Mouse (Mus musculus): ENCODE measurements at regions not wholly inside any gene's neighbourhood (a gene's known extent, or its start where the extent isn't known, plus 50 kb on each side); places are given as distances from the start of the nearest gene placed in this dataset.

- no peak overlapping the region for H3K4me3 ChIP-seq
- H3K4me2 ChIP-seq (ENCODE audit: low read depth) = no peak overlapping the region
- no peaks in the 10 kb centered on the region for H3K36me3 ChIP-seq (ENCODE audit: control insufficient read depth, insufficient read depth)
- TF ChIP-seq MYOG (IDR thresholded peaks at IDR 0.05; ENCODE audit: control insufficient read depth in 1 of 3, insufficient read depth in 1 of 3, insufficient read length in 2 of 3, low read depth in 2 of 3) (no peak), USF1 (IDR thresholded peaks at IDR 0.05; ENCODE audit: low read depth) (no peak), TCF3 (IDR thresholded peaks at IDR 0.05; ENCODE audit: insufficient read length, low read depth) (no peak), MYOD1 (IDR thresholded peaks at IDR 0.05; ENCODE audit: control insufficient read depth in 1 of 3, insufficient read length in 2 of 3, low read depth in 2 of 3) (no peak), E2F4 (IDR thresholded peaks at IDR 0.05; ENCODE audit: insufficient read depth) (no peak), POLR2A (IDR thresholded peaks at IDR 0.05; ENCODE audit: insufficient read length, low read depth) (no peak), CEBPB (IDR thresholded peaks at IDR 0.05; ENCODE audit: insufficient read depth, poor library complexity, severe bottlenecking) (no peak), REST (IDR thresholded peaks at IDR 0.05; ENCODE audit: insufficient read depth, insufficient read length) (no peak), MAX (IDR thresholded peaks at IDR 0.05; ENCODE audit: low read depth) (no peak), POLR2AphosphoS2 (IDR thresholded peaks at IDR 0.05; ENCODE audit: insufficient read length, low read depth) (no peak), TCF12 (IDR thresholded peaks at IDR 0.05; ENCODE audit: insufficient read depth, poor library complexity, severe bottlenecking) (no peak), SRF (IDR thresholded peaks at IDR 0.05; ENCODE audit: control insufficient read depth, insufficient read length, low read depth) (no peak)
- H3K27me3 ChIP-seq (ENCODE audit: control insufficient read depth, insufficient read depth, insufficient read length) = no peaks in the 10 kb centered on the region
- H3ac ChIP-seq (ENCODE audit: control insufficient read depth, insufficient read length) = no peak overlapping the region
- no peaks in the 10 kb centered on the region for H3K79me2 ChIP-seq (ENCODE audit: control insufficient read depth, insufficient read depth)
These were observed 133.0 kb downstream of the Gm11232 start for GRCm38 (mm10) chr4:71624771-71625170.

DNA sequence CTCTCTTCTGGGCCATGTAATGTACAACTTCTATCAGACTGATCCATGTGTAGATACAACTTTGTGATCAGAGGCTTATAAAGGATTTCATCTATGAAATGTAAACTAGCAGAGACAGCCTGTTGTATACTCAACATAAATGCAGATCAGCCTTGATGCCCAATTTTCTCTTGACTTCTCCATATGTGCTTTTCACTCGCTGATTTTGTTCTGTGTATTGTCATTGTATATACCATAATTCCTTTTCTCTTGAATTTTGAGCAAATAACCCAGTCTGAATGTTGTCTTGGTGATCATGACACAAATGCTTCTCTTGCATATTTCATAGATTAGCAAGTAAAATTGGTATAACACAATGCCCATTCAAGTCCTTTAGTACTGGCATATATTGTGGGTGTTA is 144.0 kb downstream of the Gm11232 start:
- H3K27me3 ChIP-seq (ENCODE audit: control insufficient read depth, insufficient read depth, insufficient read length) = no peaks in the 10 kb centered on the region
- no peak for TF ChIP-seq MYOD1 (IDR thresholded peaks at IDR 0.05; ENCODE audit: control insufficient read depth in 1 of 3, insufficient read length in 2 of 3, low read depth in 2 of 3)
- no peak for TF ChIP-seq MAX (IDR thresholded peaks at IDR 0.05; ENCODE audit: low read depth)
- TF ChIP-seq REST (IDR thresholded peaks at IDR 0.05; ENCODE audit: insufficient read depth, insufficient read length) = no peak
- TF ChIP-seq CEBPB (IDR thresholded peaks at IDR 0.05; ENCODE audit: insufficient read depth, poor library complexity, severe bottlenecking) = no peak
- no peak for TF ChIP-seq MYOG (IDR thresholded peaks at IDR 0.05; ENCODE audit: control insufficient read depth in 1 of 3, insufficient read depth in 1 of 3, insufficient read length in 2 of 3, low read depth in 2 of 3)
- no peak overlapping the region for H3ac ChIP-seq (ENCODE audit: control insufficient read depth, insufficient read length)
- no peak overlapping the region for H3K4me2 ChIP-seq (ENCODE audit: low read depth)
- no peaks in the 10 kb centered on the region for H3K79me2 ChIP-seq (ENCODE audit: control insufficient read depth, insufficient read depth)
- no peaks in the 10 kb centered on the region for H3K36me3 ChIP-seq (ENCODE audit: control insufficient read depth, insufficient read depth)
- H3K4me3 ChIP-seq = no peak overlapping the region

DNA sequence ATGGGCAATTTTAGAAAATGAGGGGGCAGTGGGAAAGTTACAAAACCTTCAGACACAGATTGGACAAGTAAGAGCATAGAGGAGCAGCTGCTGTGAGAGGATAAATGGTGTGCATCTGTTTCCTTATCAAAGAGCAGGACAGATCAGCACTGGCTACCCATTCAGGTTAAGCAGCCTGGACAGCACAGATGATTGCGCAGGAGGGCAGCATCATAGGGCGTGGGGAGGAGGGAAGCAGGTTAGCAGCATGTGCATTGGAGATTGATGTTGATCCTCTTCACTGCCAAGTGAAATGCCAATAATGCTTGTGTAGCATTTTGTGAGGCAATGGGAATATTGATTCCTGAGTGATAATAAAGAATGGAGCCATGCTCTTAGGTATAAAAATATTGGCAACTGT is 171.9 kb downstream of the Gm11232 start:
- no peaks in the 10 kb centered on the region for H3K36me3 ChIP-seq (ENCODE audit: control insufficient read depth, insufficient read depth)
- H3K27me3 ChIP-seq (ENCODE audit: control insufficient read depth, insufficient read depth, insufficient read length) = no peaks in the 10 kb centered on the region
- no peak for TF ChIP-seq TCF12 (IDR thresholded peaks at IDR 0.05; ENCODE audit: insufficient read depth, poor library complexity, severe bottlenecking)
- no peak for TF ChIP-seq MYOD1 (IDR thresholded peaks at IDR 0.05; ENCODE audit: control insufficient read depth in 1 of 3, insufficient read length in 2 of 3, low read depth in 2 of 3)
- no peak for TF ChIP-seq CEBPB (IDR thresholded peaks at IDR 0.05; ENCODE audit: insufficient read depth, poor library complexity, severe bottlenecking)
- TF ChIP-seq POLR2A (IDR thresholded peaks at IDR 0.05; ENCODE audit: insufficient read length, low read depth) = no peak
- no peak for TF ChIP-seq SRF (IDR thresholded peaks at IDR 0.05; ENCODE audit: control insufficient read depth, insufficient read length, low read depth)
- TF ChIP-seq MYOG (IDR thresholded peaks at IDR 0.05; ENCODE audit: control insufficient read depth in 1 of 3, insufficient read depth in 1 of 3, insufficient read length in 2 of 3, low read depth in 2 of 3) = no peak
- no peak for TF ChIP-seq POLR2AphosphoS2 (IDR thresholded peaks at IDR 0.05; ENCODE audit: insufficient read length, low read depth)
- no peak for TF ChIP-seq TCF3 (IDR thresholded peaks at IDR 0.05; ENCODE audit: insufficient read length, low read depth)
- TF ChIP-seq MAX (IDR thresholded peaks at IDR 0.05; ENCODE audit: low read depth) = no peak
- no peak for TF ChIP-seq REST (IDR thresholded peaks at IDR 0.05; ENCODE audit: insufficient read depth, insufficient read length)
- TF ChIP-seq USF1 (IDR thresholded peaks at IDR 0.05; ENCODE audit: low read depth) = no peak
- TF ChIP-seq E2F4 (IDR thresholded peaks at IDR 0.05; ENCODE audit: insufficient read depth) = no peak
- H3K4me2 ChIP-seq (ENCODE audit: low read depth) = no peak overlapping the region
- H3ac ChIP-seq (ENCODE audit: control insufficient read depth, insufficient read length) = no peak overlapping the region
- H3K4me3 ChIP-seq = no peak overlapping the region
- H3K79me2 ChIP-seq (ENCODE audit: control insufficient read depth, insufficient read depth) = no peaks in the 10 kb centered on the region

DNA sequence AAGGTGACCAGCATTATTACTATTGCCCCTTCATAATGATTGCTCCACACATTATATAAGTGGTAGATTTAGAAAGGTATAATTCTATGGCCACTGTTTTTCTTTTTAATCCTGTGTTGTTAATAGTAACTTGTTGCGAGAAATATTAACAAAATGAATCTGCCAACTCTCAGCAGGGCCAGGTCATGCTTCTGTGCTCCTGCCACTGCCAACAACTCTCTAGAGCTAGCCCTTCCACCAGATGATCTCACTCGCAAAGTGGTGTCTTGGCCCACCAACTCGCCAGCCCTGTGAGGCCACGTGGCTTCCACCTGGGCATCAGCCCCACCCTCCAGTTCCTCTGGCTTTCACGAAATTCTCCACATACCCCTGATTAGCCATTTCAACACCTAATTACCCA is 197.1 kb downstream of the Gm11232 start:
- Histone ChIP-seq H3K4me3 (no peak overlapping the region), H3K36me3 (ENCODE audit: control insufficient read depth, insufficient read depth) (no peaks in the 10 kb centered on the region), H3ac (ENCODE audit: control insufficient read depth, insufficient read length) (no peak overlapping the region), H3K79me2 (ENCODE audit: control insufficient read depth, insufficient read depth) (no peaks in the 10 kb centered on the region), H3K27me3 (ENCODE audit: control insufficient read depth, insufficient read depth, insufficient read length) (no peaks in the 10 kb centered on the region), H3K4me2 (ENCODE audit: low read depth) (no peak overlapping the region)
- TF ChIP-seq MYOD1 (IDR thresholded peaks at IDR 0.05; ENCODE audit: control insufficient read depth in 1 of 3, insufficient read length in 2 of 3, low read depth in 2 of 3) (no peak), POLR2A (IDR thresholded peaks at IDR 0.05; ENCODE audit: insufficient read length, low read depth) (no peak)

- H3K36me3 ChIP-seq (ENCODE audit: control insufficient read depth, insufficient read depth) = no peaks in the 10 kb centered on the region
- H3K4me3 ChIP-seq = no peak overlapping the region
- no peaks in the 10 kb centered on the region for H3K79me2 ChIP-seq (ENCODE audit: control insufficient read depth, insufficient read depth)
- no peak overlapping the region for H3ac ChIP-seq (ENCODE audit: control insufficient read depth, insufficient read length)
- no peak overlapping the region for H3K4me2 ChIP-seq (ENCODE audit: low read depth)
- no peaks in the 10 kb centered on the region for H3K27me3 ChIP-seq (ENCODE audit: control insufficient read depth, insufficient read depth, insufficient read length)
- TF ChIP-seq MYOG (IDR thresholded peaks at IDR 0.05; ENCODE audit: control insufficient read depth in 1 of 3, insufficient read depth in 1 of 3, insufficient read length in 2 of 3, low read depth in 2 of 3) (no peak), POLR2A (IDR thresholded peaks at IDR 0.05; ENCODE audit: insufficient read length, low read depth) (no peak), MYOD1 (IDR thresholded peaks at IDR 0.05; ENCODE audit: control insufficient read depth in 1 of 3, insufficient read length in 2 of 3, low read depth in 2 of 3) (no peak), USF1 (IDR thresholded peaks at IDR 0.05; ENCODE audit: low read depth) (no peak), E2F4 (IDR thresholded peaks at IDR 0.05; ENCODE audit: insufficient read depth) (no peak), CEBPB (IDR thresholded peaks at IDR 0.05; ENCODE audit: insufficient read depth, poor library complexity, severe bottlenecking) (no peak), MAX (IDR thresholded peaks at IDR 0.05; ENCODE audit: low read depth) (no peak), REST (IDR thresholded peaks at IDR 0.05; ENCODE audit: insufficient read depth, insufficient read length) (no peak), TCF12 (IDR thresholded peaks at IDR 0.05; ENCODE audit: insufficient read depth, poor library complexity, severe bottlenecking) (no peak), SRF (IDR thresholded peaks at IDR 0.05; ENCODE audit: control insufficient read depth, insufficient read length, low read depth) (no peak), TCF3 (IDR thresholded peaks at IDR 0.05; ENCODE audit: insufficient read length, low read depth) (no peak)
These were observed 218.6 kb downstream of the Gm11232 start for GRCm38 (mm10) chr4:71539200-71539599.

Measured in myocyte (in vitro differentiated cells).